Mouse (Mus musculus): ENCODE data around the gene Zkscan6.
A peak's percentile ranks its signal among the peaks of the same experiment; 100 is the strongest.

Zkscan6 gene

DNA sequence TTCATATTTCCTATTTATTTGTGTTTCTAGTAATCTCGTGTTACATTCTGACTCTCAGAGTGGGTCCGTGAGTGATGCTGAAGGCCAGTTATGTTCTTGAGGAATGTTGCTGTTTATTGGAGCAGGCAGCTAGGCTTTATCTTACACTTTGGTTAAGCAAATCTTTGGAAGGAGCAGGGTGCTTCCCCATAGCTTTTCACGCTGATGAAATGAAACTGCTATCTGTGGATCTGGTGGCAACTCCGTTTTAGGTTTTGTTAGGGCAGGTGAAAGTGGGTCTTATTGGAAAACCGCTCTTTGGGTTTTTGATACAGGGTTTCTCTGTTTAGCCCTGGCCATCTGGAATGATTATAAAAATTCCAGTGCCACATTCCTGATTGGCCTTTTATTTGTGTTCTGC is 5.1 kb downstream of the Zkscan6 start:
- no peak for DNase-seq (ENCODE audit: low spot score)

- no peak for DNase-seq (ENCODE audit: low spot score)
Observed at GRCm38 (mm10) chr11:65814381-65814780, 7.4 kb downstream of the Zkscan6 start.

DNA sequence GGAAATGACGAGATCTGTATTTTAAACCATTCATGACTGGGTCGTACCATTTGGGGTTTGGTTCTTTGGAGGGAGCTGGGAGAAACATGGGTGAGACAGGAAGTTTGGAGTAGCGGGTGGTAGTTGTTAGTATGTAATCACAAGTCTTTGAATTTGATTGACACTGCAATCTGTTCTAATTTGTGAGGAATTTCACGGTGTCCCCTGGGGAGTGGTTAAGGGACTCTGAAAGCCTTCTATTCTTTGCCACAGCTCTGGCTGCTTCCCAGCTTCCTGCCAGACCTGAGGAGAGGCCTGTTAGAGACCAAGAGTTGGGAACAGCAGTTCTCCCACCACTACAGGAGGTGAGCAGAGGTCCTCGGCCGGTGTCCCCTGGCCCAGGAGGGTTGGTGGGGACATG is 9.3 kb downstream of the Zkscan6 start:
- DNase-seq (ENCODE audit: low spot score), result no peak

GRCm38 (mm10) chr11:65818193-65818592 is 11.2 kb downstream of the Zkscan6 start:
- DNase-seq (ENCODE audit: low spot score), result no peak

DNA sequence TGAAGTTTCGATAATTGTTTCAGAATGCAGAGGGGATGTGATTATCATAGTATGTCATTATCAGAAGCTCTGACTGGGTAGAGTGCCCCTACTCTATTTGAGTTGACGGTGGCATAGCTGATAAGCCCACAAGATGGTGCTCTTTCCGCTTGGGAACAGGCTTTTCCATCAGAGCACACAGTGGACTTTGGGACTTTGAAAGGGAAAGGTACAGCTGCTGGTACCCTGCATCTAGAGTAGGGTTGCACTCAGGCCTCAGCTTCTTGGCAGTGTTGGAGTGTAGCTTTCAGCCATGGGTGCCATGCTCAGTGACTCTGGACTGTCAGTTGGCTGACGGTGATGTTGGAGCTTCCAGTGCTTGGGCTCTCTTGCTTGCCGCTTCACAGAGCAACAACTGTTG is 13.3 kb downstream of the Zkscan6 start:
- DNase-seq (ENCODE audit: low spot score), result no peak

DNA sequence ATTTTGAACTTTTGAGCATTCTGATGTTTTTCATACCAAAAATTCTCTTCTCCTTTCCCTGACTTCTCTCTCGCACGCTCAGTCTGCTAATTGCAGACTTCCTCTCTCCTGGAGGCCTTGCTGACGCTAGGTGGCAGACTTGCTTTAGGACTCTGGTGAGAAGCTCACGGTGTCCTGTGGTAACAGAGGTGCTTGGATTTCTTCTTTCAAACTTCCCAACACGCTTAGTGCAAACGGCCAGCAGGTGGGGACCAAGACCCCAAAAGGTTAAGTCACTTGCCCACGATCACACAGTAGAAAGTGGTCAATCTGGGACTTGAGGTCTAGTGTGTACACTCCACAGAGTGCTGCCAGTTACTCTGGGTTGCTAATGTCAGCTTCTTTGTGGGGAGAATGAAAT is 13.9 kb downstream of the Zkscan6 start:
- peak; percentile 67 for DNase-seq (ENCODE audit: low spot score)

DNA sequence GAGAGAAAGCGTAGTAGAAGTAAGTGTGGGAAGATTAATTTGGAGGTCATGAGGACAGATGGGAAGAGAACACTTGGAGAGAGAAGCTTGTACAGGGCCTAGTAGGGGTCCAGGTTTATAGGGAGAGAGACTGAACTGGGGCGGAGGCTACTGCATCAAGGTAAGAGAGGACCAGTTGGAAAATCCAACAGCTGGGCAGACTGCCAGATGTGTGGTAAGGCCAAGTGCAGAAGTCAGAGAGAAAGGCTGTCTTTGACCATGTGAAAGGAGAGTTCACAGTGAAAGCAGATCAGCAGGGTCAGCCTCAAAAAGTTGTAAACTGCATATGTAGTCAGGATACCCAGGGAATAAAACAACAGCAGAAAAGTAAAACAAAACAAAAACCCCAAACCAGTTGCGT is 17.6 kb downstream of the Zkscan6 start:
- DNase-seq (ENCODE audit: low spot score), result no peak

DNA sequence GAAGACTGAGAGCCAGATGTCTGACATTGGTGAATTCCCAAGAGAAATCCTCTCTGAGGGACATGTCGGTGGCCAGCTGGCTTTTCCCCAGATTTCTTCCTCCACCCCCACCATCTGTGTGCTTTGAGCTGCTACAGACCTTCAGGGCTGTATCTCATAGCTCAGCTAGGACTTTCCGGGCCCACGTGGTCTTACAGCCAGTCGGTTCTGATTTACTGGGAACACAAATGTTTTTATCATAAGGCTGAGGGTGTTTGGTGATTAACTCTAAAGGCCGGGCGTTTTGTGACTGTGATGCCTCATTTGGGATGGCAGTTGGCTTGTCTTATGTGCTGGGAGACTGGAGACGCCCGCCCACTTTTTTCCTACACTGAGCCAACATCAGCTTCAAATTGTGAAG is 32.0 kb downstream of the Zkscan6 start:
- DNase-seq (ENCODE audit: low spot score), result no peak

DNA sequence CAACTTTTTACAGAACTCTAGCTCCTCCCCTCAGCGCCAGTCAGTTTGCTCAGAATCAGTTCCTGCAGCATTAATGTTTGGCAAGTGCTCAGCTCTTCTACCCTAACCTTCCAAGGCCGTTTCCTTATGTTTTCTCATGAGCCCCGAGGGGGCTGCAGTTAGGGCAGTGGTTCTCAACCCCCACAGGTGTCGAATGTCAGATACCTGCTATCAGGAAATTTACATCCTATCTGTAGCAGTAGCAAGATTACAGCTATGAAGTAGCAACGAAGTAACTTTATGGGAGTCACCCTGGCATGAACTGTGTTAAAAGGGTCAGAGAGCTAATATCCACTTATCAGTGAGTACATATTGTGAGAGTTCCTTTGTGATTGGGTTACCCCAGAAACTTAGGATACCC is 39.5 kb downstream of the Zkscan6 start:
- no peak for DNase-seq (ENCODE audit: low spot score)

- DNase-seq (ENCODE audit: low spot score), result no peak
Observed at GRCm38 (mm10) chr11:65852066-65852465, 45.1 kb downstream of the Zkscan6 start.

DNA sequence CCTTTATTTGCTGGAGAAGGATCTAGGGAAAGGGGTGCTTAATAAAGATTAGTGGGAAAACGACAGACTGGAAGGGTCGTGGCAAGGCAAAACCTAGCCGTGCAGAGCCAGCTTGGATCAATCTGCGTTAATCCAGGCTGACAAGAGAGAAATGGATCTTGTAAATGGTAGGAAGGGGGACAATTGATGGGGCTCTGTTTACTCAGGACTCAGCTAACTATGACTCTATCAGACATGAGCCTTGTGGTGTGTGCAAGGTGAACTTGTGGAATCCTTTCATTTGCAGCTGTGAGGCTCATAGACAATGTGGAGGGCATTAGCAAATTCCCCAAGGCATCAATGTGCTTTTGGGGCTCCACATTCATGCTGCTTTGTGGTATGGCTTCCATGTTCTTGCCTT is 54.5 kb downstream of the Zkscan6 start:
- no peak for DNase-seq (ENCODE audit: low spot score)

GRCm38 (mm10) chr11:65877146-65877775 is 70.3 kb downstream of the Zkscan6 start:
- no peak for DNase-seq (ENCODE audit: low spot score)

Data from urinary bladder, postnatal 25 days (tissue).